Mouse (Mus musculus): ENCODE measurements around the gene Adgrf3. TPM values are rescaled to one million over a fixed set of nuclear protein-coding genes. Genes with fewer than 3 reads are reported as not detected.

Gene Adgrf3
- polyA plus RNA-seq, 1 experiment from 2014 or later = 0.24 TPM

DNA sequence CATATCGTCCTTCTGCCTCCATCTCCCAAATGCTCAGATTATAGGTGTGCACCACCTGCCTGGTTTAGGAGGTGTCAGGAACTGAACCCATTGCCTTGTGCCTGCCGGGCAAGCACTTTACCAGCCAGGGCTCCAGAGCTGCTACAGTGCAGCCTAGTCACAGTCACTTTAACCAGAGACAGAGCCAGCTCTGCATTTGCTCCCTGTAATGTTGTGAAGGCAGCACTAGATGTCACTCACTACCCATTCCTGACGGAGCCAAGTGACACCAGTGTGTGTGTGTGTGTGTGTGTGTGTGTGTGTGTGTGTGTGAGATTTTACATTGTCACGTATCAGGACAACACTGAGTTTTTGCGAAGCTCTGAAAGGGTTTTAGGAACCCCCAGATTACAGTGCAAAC lies 4.0 kb downstream of the Adgrf3 start:
- ATAC-seq (ENCODE audit: low FRiP score, low TSS enrichment) (peak; percentile 37; the same call in 1 of the 2 replicates), DNase-seq (ENCODE audit: low spot score) (peak; percentile 51)
- TF ChIP-seq CTCF (IDR thresholded peaks at IDR 0.05; ENCODE audit: low read depth) (peak; percentile 90), EP300 (optimal IDR thresholded peaks at IDR 0.05) (no peak)

DNA sequence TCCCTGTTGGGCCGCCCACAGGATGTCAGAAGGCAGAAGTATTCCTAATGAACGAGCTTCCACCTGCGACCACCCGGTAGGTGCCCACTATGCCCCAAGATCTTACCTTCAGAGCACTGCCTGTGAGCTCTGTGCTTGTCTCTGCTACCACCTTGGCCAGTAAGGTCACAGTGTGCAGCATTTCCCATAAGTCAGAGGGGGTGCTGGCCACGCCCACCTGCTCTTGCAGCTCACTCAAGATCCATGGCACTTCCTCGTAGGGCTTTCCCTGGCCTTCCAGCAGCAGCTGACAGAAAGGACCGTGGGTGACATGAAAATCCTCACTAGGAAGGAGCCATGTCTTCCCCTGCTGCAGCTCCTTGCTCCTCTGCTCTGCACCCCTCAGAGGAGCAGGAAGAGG lies 7.3 kb downstream of the Adgrf3 start:
- no peaks in the 10 kb centered on the region for H3K4me1 ChIP-seq (replicated peaks; ENCODE audit: control insufficient read depth, insufficient read depth)
- 72% methylated on average over 7 of the region's 7 CpGs for WGBS
- no peak overlapping the region for H3K4me3 ChIP-seq (ENCODE audit: low read depth, low read length)
- H3K27ac ChIP-seq (replicated peaks) = no peak overlapping the region
- DNase-seq (ENCODE audit: low spot score) (peak; percentile 64), ATAC-seq (ENCODE audit: low FRiP score, low TSS enrichment) (peak; percentile 53; the same call in 1 of the 2 replicates)
- no peak overlapping the region for H3K4me2 ChIP-seq (replicated peaks; ENCODE audit: low read depth)
- TF ChIP-seq CTCF (IDR thresholded peaks at IDR 0.05; ENCODE audit: low read depth) (no peak), EP300 (optimal IDR thresholded peaks at IDR 0.05) (no peak)
- no peaks in the 10 kb centered on the region for H3K9me3 ChIP-seq (ENCODE audit: control insufficient read depth, low read length)
- no peak overlapping the region for H3K9ac ChIP-seq (ENCODE audit: low read length)
- no peaks in the 10 kb centered on the region for H3K27me3 ChIP-seq (ENCODE audit: control insufficient read depth, insufficient read depth, low read length)
- H3K36me3 ChIP-seq (ENCODE audit: control insufficient read depth, insufficient read depth, low read length) = no peaks in the 10 kb centered on the region

More for the DNA sequence above, 4.0 kb downstream of the Adgrf3 start:
- H3K4me1 ChIP-seq (replicated peaks; ENCODE audit: control insufficient read depth, insufficient read depth) = no peaks in the 10 kb centered on the region
- H3K9me3 ChIP-seq (ENCODE audit: control insufficient read depth, low read length) = no peaks in the 10 kb centered on the region
- H3K9ac ChIP-seq (ENCODE audit: low read length) = no peak overlapping the region
- no peaks in the 10 kb centered on the region for H3K27me3 ChIP-seq (ENCODE audit: control insufficient read depth, insufficient read depth, low read length)
- H3K4me2 ChIP-seq (replicated peaks; ENCODE audit: low read depth) = no peak overlapping the region
- no peak overlapping the region for H3K27ac ChIP-seq (replicated peaks)
- H3K36me3 ChIP-seq (ENCODE audit: control insufficient read depth, insufficient read depth, low read length) = no peaks in the 10 kb centered on the region
- no peak overlapping the region for H3K4me3 ChIP-seq (ENCODE audit: low read depth, low read length)
- WGBS = 42% methylated on average over 5 of the region's 5 CpGs

DNA sequence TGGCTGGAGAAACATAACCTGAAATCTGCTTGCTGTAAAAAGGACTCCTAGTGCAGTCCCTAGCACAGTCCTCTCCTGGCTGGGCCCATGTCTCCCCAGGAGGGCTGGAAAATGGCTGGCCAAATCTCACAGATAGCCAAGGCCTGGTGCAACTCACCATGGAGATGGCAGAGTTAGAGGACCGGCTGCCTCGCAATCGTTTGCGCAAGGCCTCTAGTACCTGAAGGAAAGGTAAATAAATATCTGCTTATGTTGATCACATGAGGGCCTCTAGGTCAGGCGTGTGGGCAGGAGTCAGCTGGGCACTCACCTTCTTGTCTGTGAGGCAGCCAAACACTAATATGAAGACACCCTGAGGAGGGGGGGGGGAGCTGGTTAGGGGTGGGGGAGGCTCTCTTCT lies 10.2 kb downstream of the Adgrf3 start:
- 79% methylated on average over 5 of the region's 5 CpGs for WGBS
- no peaks in the 10 kb centered on the region for H3K4me1 ChIP-seq (replicated peaks; ENCODE audit: control insufficient read depth, insufficient read depth)

GRCm38 (mm10) chr5:30192452-30192851 lies 13.1 kb downstream of the Adgrf3 start:
- H3K9me3 ChIP-seq (ENCODE audit: control insufficient read depth, low read length) = no peaks in the 10 kb centered on the region
- H3K9ac ChIP-seq (ENCODE audit: low read length) = no peak overlapping the region
- no peaks in the 10 kb centered on the region for H3K4me1 ChIP-seq (replicated peaks; ENCODE audit: control insufficient read depth, insufficient read depth)
- no peak overlapping the region for H3K4me3 ChIP-seq (ENCODE audit: low read depth, low read length)
- DNase-seq (ENCODE audit: low spot score) (no peak), ATAC-seq (ENCODE audit: low FRiP score, low TSS enrichment) (no peak)
- H3K4me2 ChIP-seq (replicated peaks; ENCODE audit: low read depth) = no peak overlapping the region
- H3K27ac ChIP-seq (replicated peaks) = no peak overlapping the region
- H3K27me3 ChIP-seq (ENCODE audit: control insufficient read depth, insufficient read depth, low read length) = no peaks in the 10 kb centered on the region
- H3K36me3 ChIP-seq (ENCODE audit: control insufficient read depth, insufficient read depth, low read length) = 0 out of 2 replicates have a peak, but pooled peaks cover 3% of the 10 kb centered on the region
- TF ChIP-seq EP300 (optimal IDR thresholded peaks at IDR 0.05) (no peak), CTCF (IDR thresholded peaks at IDR 0.05; ENCODE audit: low read depth) (peak; percentile 66)
- WGBS = 65% methylated on average over 1 of the region's 1 CpGs

More for the DNA sequence above, 10.2 kb downstream of the Adgrf3 start:
- H3K36me3 ChIP-seq (ENCODE audit: control insufficient read depth, insufficient read depth, low read length) = no peaks in the 10 kb centered on the region
- no peak overlapping the region for H3K9ac ChIP-seq (ENCODE audit: low read length)
- no peak overlapping the region for H3K4me2 ChIP-seq (replicated peaks; ENCODE audit: low read depth)
- DNase-seq (ENCODE audit: low spot score) (no peak), ATAC-seq (ENCODE audit: low FRiP score, low TSS enrichment) (no peak)
- no peak overlapping the region for H3K27ac ChIP-seq (replicated peaks)
- no peak overlapping the region for H3K4me3 ChIP-seq (ENCODE audit: low read depth, low read length)
- TF ChIP-seq CTCF (IDR thresholded peaks at IDR 0.05; ENCODE audit: low read depth) (no peak), EP300 (optimal IDR thresholded peaks at IDR 0.05) (no peak)
- no peaks in the 10 kb centered on the region for H3K9me3 ChIP-seq (ENCODE audit: control insufficient read depth, low read length)
- no peaks in the 10 kb centered on the region for H3K27me3 ChIP-seq (ENCODE audit: control insufficient read depth, insufficient read depth, low read length)

- TF ChIP-seq EP300 (optimal IDR thresholded peaks at IDR 0.05) (no peak), CTCF (IDR thresholded peaks at IDR 0.05; ENCODE audit: low read depth) (no peak)
- no peak for ATAC-seq (ENCODE audit: low FRiP score, low TSS enrichment)
Observed at GRCm38 (mm10) chr5:30187687-30188485, 17.6 kb downstream of the Adgrf3 start.

GRCm38 (mm10) chr5:30175811-30176210 lies 29.7 kb downstream of the Adgrf3 start:
- Histone ChIP-seq H3K9ac (ENCODE audit: low read length) (no peak overlapping the region), H3K27ac (replicated peaks) (no peak overlapping the region), H3K36me3 (ENCODE audit: control insufficient read depth, insufficient read depth, low read length) (peaks cover 14% of the 10 kb centered on the region), H3K4me2 (replicated peaks; ENCODE audit: low read depth) (no peak overlapping the region), H3K4me3 (ENCODE audit: low read depth, low read length) (no peak overlapping the region), H3K4me1 (replicated peaks; ENCODE audit: control insufficient read depth, insufficient read depth) (no peaks in the 10 kb centered on the region), H3K27me3 (ENCODE audit: control insufficient read depth, insufficient read depth, low read length) (no peaks in the 10 kb centered on the region), H3K9me3 (ENCODE audit: control insufficient read depth, low read length) (no peaks in the 10 kb centered on the region)
- ATAC-seq (ENCODE audit: low FRiP score, low TSS enrichment) (no peak), DNase-seq (ENCODE audit: low spot score) (no peak)
- WGBS = 46% methylated on average over 4 of the region's 4 CpGs
- TF ChIP-seq CTCF (IDR thresholded peaks at IDR 0.05; ENCODE audit: low read depth) = no peak
- no peak for TF ChIP-seq EP300 (optimal IDR thresholded peaks at IDR 0.05)

More at GRCm38 (mm10) chr5:30187687-30188485, 17.6 kb downstream of the Adgrf3 start:
- Histone ChIP-seq H3K4me1 (replicated peaks; ENCODE audit: control insufficient read depth, insufficient read depth) (no peaks in the 10 kb centered on the region), H3K9ac (ENCODE audit: low read length) (no peak overlapping the region), H3K36me3 (ENCODE audit: control insufficient read depth, insufficient read depth, low read length) (peaks cover 20% of the 10 kb centered on the region), H3K4me2 (replicated peaks; ENCODE audit: low read depth) (no peak overlapping the region), H3K9me3 (ENCODE audit: control insufficient read depth, low read length) (no peaks in the 10 kb centered on the region), H3K4me3 (ENCODE audit: low read depth, low read length) (no peak overlapping the region), H3K27ac (replicated peaks) (no peak overlapping the region), H3K27me3 (ENCODE audit: control insufficient read depth, insufficient read depth, low read length) (no peaks in the 10 kb centered on the region)
- 88% methylated on average over 12 of the region's 12 CpGs for WGBS
- DNase-seq (ENCODE audit: low spot score) = no peak

Data from stomach, postnatal 0 days (tissue).